10 mouse cellular contexts compared by ENCODE assay signal in the genomic region with DNA sequence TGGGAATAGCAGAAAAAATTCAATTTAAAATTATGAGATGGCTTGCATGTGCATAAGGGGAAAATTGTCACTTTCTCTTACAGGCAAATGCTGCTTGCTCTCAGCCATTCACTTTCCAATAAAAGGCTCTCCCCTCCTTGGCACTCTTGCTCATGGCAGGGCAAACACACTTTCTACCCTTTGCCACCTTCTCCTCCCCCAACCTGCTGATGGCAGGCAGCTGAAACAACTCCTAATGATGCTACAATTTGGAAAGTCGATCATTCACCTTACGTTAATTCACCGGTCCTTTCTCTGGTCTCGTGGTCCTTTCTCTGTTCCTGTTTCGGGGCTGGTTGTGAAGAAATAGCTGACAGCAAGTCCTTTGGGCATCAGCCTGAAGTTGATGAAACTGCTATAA.
A peak's percentile ranks its signal among the peaks of the same experiment; 100 is the strongest.
DNase-seq lines count a peak whose midpoint lies in the region; ATAC-seq lines count a peak whose summit lies in the region.
"Had no signal": no experiment of that assay in that cellular context is flagged by ENCODE, and none has a peak within 500 bp of the region (broad histone marks: within the 10 kb centered on the region; RNA-seq: fewer than 3 reads in every experiment).

No protein-coding gene starts in this region.

- no peaks in the 10 kb centered on the region for H3K36me3 ChIP-seq in heart, embryonic 10.5 days
- H3K36me3 ChIP-seq in lung, embryonic 16.5 days (ENCODE audit: control insufficient read depth, insufficient read depth, low read length) = no peaks in the 10 kb centered on the region
- H3K36me3 ChIP-seq in limb, embryonic 13.5 days = no peaks in the 10 kb centered on the region
- H3K36me3 ChIP-seq in stomach, embryonic 15.5 days = no peaks in the 10 kb centered on the region

- peak overlapping the region; percentile 79 for H3K4me2 ChIP-seq in lung, embryonic 16.5 days (ENCODE audit: low read depth, low read length)
- peak overlapping the region; percentile 89 for H3K4me2 ChIP-seq in limb, embryonic 13.5 days (replicated peaks)
- peak overlapping the region; percentile 95 for H3K4me2 ChIP-seq in stomach, embryonic 15.5 days

- peaks cover 16% of the 10 kb centered on the region for H3K27me3 ChIP-seq in heart, embryonic 10.5 days (ENCODE audit: insufficient read depth, poor library complexity, severe bottlenecking)
- peaks cover 9% of the 10 kb centered on the region for H3K27me3 ChIP-seq in lung, embryonic 16.5 days (ENCODE audit: control insufficient read depth, insufficient read depth, low read depth, low read length)
- peaks cover 32% of the 10 kb centered on the region for H3K27me3 ChIP-seq in limb, embryonic 13.5 days
- no peaks in the 10 kb centered on the region; the same call in 1 of the 2 replicates for H3K27me3 ChIP-seq in stomach, embryonic 15.5 days (replicated peaks)

- H3K27ac ChIP-seq in heart, embryonic 10.5 days = no peak overlapping the region
- no peak overlapping the region for H3K27ac ChIP-seq in lung, embryonic 16.5 days (ENCODE audit: low read length)
- H3K27ac ChIP-seq in limb, embryonic 13.5 days = no peak overlapping the region
- no peak overlapping the region for H3K27ac ChIP-seq in stomach, embryonic 15.5 days

- H3K4me1 ChIP-seq in heart, embryonic 10.5 days = peaks cover 6% of the 10 kb centered on the region; the same call in 1 of the 2 replicates
- peaks cover 12% of the 10 kb centered on the region for H3K4me1 ChIP-seq in lung, embryonic 16.5 days (replicated peaks; ENCODE audit: control insufficient read depth, insufficient read depth, low read length)
- peaks cover 27% of the 10 kb centered on the region for H3K4me1 ChIP-seq in limb, embryonic 13.5 days
- 0 out of 2 replicates have a peak, but pooled peaks cover 5% of the 10 kb centered on the region for H3K4me1 ChIP-seq in stomach, embryonic 15.5 days

- peak overlapping the region; percentile 64; the same call in 1 of the 2 replicates for H3K4me3 ChIP-seq in heart, embryonic 10.5 days
- no peak overlapping the region; the same call in 1 of the 2 replicates for H3K4me3 ChIP-seq in lung, embryonic 16.5 days (ENCODE audit: low read length)
- H3K4me3 ChIP-seq in limb, embryonic 13.5 days = peak overlapping the region; percentile 48
- H3K4me3 ChIP-seq in stomach, embryonic 15.5 days (replicated peaks) = peak overlapping the region; percentile 50; the same call in 1 of the 2 replicates

- no peak for DNase-seq in heart, embryonic 10.5 days (ENCODE audit: low spot score)
- no peak for DNase-seq in heart, postnatal 36 days
- no peak for DNase-seq in lung, adult 18-20 months
- no peak for DNase-seq in T-cell, adult 2 months (ENCODE audit: low spot score)
- no peak for DNase-seq in Muller cell, postnatal 12 days (ENCODE audit: inconsistent ontology term)
- DNase-seq: heart, postnatal 4 days had no signal

- H3K9ac ChIP-seq in lung, embryonic 16.5 days (ENCODE audit: low read length) = no peak overlapping the region
- H3K9ac ChIP-seq in limb, embryonic 13.5 days = no peak overlapping the region
- no peak overlapping the region for H3K9ac ChIP-seq in stomach, embryonic 15.5 days

- intact Hi-C loops in heart, postnatal 36 days (cut with DNase I) = no loop called here

- no peaks in the 10 kb centered on the region for H3K9me3 ChIP-seq in heart, embryonic 10.5 days
- 0 out of 2 replicates have a peak, but pooled peaks cover 3% of the 10 kb centered on the region for H3K9me3 ChIP-seq in lung, embryonic 16.5 days (ENCODE audit: control insufficient read depth, low read length)
- 0 out of 2 replicates have a peak, but pooled peaks cover 3% of the 10 kb centered on the region for H3K9me3 ChIP-seq in limb, embryonic 13.5 days
- no peaks in the 10 kb centered on the region for H3K9me3 ChIP-seq in stomach, embryonic 15.5 days

- no peak for ATAC-seq in lung, embryonic 16.5 days (ENCODE audit: low read depth)
- no peak for ATAC-seq in limb, embryonic 13.5 days (ENCODE audit: low FRiP score, low read depth)
- no peak for ATAC-seq in stomach, embryonic 15.5 days (ENCODE audit: insufficient read depth, low FRiP score, low read depth)
- ATAC-seq: lung, postnatal 0 days had no signal

- 70% methylated on average over 5 of the region's 5 CpGs for WGBS in heart, embryonic 10.5 days
- 62% methylated on average over 5 of the region's 5 CpGs for whole genome bisulfite sequencing in lung, embryonic 16.5 days
- 69% methylated on average over 5 of the region's 5 CpGs for WGBS in limb, embryonic 13.5 days
- WGBS in stomach, embryonic 15.5 days = 67% methylated on average over 5 of the region's 5 CpGs
